Mouse (Mus musculus) spleen, postnatal 4 days (tissue): ENCODE measurements around the gene Zfp174.
"Not testable (repeated sequence)": the region's sequence is repeated elsewhere in the genome, so short reads cannot be mapped to it uniquely, and the experiment has no call there.

Experiments used
- DNase-seq, 2 experiments: peaks; one replicate each; pipeline ENCODE4 v3.0.0; 2022; ENCODE audit warnings: low spot score in 2 of 2

Zfp174 gene

DNA sequence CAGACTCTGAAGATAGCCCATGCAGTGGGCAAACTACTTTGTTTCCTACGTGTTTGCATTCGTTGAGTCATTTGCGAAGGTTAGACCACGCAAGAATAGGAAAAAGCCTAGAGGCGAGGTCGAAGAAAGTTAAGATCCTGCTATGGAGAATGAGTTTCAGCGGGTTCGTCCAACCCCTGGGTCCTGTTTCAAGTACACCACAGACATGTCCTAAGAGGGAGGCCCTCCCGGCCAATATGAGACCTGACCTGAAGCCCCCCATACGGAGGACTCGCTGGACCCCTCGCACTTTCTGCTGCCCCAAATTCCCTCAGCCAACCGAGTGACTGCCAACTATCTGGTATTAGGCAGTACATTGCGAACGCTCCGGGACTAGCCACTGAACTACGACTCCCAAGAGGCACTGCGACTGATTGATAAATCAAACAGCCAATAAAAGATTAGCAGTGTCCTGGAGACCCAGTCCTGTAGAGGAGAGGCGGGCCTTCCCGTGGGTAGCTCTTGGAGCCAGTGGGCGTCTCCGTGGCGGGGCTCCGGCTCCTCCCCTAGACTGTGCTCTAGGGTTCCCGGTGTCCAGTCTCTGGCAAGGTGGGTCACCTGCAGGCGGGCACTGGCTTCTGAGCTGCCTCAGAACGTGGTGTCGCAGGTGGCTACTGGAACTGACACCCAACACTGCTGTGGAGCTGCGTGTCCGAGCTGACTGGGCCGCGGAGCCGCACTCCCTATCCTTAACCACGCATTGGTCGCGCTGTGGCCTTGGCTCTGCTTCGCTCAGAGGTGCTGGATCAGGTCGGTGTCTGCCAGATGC is at the start of gene Zfp174:
TSS of gene Zfp174 (plus strand) at position 558 of the 808 bp plus-strand sequence.
- peak; percentile 88 to 92 for DNase-seq

DNA sequence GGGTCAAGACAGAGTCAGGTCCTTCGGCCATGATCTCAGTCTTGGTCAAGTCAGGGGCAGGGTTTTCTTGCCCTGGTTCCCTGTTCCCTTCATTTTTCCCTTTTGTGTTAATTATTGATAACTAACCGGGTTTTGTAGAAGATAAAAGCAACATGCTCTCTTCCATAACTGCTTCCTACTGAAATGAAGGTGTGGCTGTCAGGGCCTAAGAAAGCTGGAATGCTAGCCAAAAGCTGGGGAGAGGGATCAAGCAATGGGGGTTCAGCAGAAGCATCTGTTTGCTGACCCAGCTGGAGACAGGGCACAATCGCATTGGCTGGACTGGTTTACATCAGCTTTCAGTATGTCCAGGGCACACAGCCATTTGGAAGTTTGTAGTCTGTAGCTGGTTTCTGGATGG is 38.9 kb upstream of the Zfp174 start:
- DNase-seq, result peak in 1 of 2 experiments; percentile 30

DNA sequence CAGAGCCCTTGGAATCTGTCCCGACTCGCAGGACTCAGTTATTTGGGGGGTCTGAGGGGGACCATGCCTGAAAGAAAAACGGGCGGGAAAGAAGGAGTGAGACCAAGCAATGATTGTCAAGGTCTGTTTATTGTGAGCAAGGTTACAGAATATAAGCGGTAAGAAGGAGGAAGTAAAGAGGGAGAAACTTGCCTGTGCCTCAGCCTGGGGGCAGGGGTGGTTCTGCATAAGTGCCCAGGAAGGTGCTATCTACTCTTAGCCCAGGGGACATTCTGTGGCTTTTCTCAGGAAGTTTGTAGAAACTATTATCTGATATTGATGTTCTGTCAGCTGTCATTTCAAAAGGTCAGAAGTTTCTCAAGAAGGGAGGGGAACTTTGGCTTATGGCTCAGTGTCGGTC is 32.4 kb upstream of the Zfp174 start:
- peak in 1 of 2 experiments; percentile 53 for DNase-seq

DNA sequence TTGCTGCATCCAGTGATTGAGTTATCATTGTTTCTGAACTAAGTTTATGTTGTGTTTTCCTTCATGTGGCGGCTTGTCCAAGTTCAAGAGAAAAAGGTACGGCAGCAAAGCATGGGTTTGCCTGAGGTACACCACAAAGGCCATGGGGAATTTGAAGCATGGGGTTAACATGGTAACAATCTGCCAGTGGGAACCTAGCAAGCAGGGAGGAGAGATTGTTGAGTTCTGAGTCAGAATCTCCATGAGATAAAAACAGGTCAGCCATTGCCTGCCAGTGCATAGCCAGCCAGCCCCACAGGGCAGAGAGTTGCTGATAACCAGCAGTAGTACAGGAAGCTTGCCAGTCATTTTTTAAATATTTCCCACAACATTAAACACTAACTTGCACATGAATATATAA is 26.9 kb upstream of the Zfp174 start:
- DNase-seq, result no peak

DNA sequence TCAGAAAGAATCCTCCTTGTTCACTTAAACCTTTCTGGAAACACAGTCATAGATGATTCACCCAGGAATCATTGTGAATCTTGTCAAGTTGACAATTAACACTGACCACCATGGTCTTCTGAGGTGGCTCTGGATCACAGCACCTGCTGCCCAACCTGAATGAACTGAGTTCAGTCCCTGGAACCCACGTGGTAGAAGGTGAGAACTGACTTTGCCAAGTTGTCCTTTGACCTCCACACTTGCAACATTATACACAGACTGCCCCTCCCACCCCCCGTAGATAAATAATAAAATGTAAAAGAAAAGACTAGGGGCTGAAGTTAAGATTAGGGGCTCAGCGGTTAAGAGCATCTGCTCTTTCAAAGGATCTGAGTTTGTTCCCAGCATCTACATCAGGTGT is 19.0 kb upstream of the Zfp174 start:
- no peak for DNase-seq

DNA sequence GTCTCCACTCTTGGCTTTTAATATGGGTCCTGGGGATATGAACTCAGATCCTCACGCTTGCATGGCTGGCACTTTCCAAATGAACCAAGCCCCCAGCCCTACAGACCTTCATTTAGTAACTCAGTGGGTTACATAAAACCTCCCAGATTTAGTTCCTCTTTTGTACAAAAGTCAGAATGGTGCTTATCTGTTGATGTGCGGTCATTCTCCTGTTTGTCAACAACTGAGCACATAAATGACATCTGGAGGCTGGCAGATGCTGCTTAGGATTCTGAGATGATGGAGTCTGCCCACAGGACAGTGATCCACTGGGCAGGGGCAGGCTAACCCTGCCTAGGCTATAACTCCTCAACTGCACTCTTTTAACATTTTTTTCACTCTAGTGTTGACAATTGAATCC is 17.3 kb upstream of the Zfp174 start:
- peak in 1 of 2 experiments; percentile 28 for DNase-seq

DNA sequence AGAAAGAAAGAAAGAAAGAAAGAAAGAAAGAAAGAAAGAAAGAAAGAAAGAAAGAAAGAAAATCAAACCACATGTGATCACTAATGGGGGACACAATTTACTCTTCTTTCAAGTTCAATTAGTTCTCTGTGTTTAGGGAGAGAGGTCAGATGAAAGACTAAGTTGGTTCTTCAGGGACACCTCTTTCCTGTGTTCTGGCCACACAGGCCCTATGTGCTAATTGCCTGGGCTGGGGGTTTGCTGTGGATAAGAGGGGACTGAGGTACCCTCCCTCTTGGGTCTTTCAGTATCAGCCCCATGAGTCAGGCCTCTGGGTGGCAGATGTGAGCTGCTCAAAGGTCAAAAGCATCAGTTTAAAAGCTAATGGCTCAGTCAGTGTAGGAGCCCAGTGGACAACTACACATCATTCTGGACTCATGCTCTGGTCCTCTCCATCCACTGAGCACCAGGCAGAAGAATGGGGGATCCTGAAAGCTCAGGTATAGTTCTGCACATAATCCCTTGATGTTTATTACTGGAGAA is 16.4 kb upstream of the Zfp174 start, which contains the start of gene Olfr15:
TSS of gene Olfr15 (plus strand) at position 291 of the 522 bp plus-strand sequence.
- peak in 1 of 2 experiments; percentile 38 for DNase-seq

DNA sequence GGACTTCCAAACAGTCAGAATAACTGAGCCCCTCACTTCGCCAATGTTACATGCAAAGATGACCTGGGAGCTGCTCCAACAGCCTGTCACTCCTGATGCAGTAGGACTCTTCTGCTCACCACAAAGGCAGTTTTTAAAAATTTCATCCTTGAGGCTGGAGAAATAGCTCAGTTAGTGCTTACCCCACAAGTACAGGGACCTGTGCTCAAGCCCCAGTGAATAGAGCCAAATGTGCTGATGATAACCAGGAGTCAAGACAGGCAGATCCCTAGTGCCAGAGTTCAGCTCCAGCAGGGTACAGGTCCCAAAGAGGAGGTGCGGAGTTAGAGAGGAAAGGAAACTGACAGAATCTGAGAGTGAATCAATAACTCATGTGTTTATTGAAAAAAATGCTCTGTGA is 11.6 kb upstream of the Zfp174 start:
- DNase-seq, result peak in 1 of 2 experiments; percentile 21

DNA sequence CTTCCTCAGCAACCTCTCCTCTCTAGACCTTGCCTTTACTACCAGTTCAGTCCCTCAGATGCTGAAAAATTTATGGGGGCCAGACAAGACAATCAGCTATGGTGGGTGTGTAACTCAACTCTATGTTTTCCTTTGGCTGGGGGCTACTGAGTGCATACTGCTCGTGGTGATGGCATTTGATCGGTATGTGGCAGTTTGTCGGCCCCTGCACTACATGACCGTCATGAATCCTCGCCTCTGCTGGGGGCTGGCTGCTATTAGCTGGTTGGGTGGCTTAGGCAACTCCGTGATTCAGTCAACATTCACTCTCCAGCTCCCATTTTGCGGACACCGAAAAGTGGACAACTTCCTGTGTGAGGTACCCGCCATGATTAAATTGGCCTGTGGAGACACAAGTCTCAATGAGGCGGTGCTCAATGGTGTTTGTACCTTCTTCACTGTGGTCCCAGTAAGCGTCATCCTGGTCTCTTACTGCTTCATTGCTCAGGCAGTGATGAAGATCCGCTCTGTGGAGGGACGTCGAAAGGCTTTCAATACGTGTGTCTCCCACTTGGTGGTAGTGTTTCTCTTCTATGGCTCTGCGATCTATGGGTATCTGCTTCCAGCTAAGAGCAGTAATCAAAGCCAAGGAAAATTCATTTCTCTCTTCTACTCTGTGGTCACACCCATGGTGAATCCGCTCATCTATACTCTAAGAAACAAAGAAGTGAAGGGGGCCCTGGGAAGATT is 7.7 kb upstream of the Zfp174 start:
- DNase-seq, result peak in 1 of 2 experiments; percentile 52

DNA sequence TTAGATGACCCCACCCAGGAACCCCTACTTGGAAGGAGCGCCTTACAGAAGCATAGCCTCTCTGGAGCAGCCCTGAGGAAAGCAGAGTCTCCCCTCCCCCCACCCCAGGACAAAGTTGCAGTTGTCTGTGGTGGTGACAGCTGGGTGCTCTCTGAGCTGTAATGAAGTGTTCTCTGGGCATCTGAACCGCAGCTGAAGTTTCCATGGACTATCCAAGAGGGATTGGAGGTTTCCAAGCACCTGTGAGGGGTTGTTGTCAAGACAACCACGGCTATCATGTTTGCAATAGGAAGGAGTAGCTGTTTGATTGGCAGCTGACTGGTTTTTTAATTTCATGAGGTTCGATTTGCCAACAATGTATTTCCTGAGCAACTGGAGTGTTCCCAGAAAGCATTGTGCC is 4.1 kb upstream of the Zfp174 start:
- DNase-seq, result peak in 1 of 2 experiments; percentile 42

DNA sequence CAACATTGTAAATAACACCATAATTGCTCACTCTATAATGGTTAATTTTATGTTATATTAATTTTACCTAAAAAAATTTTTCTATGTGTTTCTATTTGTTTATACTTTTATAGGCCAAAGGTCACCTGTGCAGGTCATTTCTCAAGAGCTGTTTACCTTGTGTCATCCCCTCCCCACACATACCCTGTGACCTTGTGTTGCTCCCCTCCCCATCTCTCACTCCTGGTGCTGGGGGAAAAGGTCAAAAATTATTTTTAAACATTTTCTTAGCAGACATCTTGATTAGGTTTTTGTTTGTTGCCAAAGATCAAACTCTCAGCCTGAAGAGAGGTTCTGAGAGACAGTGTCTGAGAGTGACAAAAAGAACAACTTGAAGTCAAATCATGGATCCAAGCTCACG is 3.3 kb upstream of the Zfp174 start:
- no peak for DNase-seq

DNA sequence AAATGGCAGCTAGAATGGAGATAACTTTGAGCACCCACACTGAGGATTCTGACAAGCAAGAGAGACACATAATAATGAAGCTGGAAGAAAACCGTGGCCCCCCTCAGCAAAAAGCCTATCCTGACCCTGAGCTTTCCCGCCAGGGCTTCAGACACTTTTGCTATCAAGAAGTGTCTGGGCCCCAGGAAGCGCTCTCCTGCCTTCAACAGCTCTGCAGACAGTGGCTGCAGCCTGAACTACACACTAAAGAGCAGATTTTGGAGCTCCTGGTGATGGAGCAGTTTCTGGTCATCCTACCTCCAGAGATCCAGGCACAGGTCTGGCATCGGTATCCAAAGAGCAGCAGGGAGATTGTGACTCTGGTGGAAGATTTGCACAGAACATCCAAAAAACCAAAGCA is 803 bp downstream of the Zfp174 start:
- no peak for DNase-seq

DNA sequence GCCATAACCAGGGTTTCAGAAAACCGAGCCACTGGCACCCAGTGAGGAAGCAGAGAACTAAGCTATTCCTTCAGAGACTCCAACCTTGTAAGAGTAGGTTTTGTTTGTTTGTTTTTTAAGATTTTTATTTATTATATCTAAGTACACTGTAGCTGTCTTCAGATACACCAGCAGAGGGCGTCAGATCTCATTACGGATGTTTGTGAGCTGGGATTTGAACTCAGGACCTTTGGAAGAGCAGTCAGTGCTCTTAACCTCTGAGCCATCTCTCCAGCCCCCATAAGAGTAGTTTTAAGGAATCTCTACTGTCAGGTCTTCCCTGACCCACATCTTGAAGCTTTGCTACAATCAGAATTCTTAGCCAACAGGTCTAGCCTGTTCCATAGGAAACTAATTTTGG is 1.3 kb downstream of the Zfp174 start:
- no peak for DNase-seq

DNA sequence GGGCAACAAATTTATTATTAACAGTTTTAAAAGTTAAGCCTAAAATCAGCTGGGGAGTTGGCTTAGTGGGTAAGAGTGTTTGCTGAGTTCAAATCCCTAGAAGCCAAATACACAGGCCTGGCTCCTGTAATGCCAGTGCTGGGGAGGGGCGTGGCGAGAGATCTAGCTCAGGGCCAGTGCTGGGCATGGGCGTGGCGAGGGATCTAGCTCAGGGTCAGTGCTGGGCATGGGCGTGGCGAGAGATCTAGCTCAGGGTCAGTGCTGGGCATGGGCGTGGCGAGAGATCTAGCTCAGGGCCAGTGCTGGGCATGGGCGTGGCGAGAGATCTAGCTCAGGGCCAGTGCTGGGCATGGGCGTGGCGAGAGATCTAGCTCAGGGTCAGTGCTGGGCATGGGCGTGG is 4.2 kb downstream of the Zfp174 start:
- not testable (repeated sequence) for DNase-seq

DNA sequence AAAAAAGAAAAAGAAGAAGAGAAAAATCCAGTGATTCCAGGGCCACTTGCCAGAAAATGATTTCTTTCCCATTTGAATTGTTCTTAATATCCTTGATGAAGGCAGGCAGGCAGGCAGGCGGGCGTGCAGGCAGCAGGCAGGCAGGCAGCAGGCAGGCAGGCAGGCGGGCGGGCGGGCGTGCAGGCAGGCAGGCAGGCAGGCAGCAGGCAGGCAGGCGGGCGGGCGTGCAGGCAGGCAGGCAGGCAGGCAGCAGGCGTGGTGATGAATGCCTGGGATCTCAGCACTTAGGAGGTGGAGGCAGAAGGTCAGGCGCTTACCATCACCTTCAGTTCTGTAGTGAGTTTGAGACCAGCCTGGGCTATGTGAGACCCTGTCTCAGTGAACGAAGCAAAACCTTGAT is 5.5 kb downstream of the Zfp174 start:
- DNase-seq, result no peak

DNA sequence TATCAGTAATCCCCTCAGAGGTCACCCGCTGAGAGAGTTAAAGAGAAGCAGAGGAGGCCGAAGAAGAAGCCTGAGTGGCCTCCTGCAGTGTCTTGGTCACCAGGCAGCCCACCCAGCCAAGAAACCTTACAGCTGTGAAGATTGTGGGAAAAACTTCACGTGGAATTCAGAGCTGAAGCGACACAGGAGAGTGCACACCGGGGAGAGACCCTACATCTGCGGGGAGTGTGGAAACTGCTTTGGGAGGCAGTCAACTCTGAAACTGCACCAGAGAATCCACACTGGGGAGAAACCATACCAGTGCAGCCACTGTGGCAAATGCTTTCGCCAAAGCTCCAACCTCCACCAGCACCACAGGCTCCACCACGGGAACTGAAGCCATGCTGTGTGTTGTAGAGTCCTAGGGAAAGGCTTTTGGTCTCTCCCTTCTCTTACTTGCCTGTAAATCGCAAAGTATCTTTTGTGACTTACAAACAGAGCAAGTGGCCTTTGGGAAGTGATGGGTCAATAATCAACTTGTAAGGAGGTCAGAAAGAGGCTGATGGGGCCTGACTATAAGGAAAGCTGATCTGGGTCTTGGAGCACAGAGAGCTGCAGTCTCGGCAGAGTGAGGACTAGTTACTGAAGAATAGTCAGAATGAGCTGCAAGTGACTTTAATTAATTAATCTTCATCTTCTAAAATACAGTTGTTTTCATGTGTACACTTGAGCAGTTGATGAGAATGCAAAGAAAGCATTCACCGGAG is 7.5 kb downstream of the Zfp174 start:
- no peak for DNase-seq

DNA sequence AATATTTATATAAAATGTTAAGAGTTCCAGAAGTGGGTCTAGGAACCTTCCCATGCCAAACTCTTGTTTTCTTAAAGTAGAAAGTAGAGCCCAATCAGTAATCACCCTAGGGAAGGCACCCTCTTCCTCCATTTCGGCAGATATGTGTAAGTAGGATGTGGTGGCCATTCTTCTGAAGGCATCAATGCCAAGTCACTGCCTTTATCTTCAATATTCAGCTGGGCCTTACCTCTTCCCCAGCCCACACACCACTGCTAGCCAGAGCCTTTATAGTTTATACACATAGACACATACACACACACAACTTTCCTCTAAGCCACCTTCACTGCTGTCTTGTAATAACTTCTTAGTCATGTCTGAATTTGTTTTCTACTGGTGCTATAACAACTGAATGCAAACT is 8.7 kb downstream of the Zfp174 start:
- no peak for DNase-seq

DNA sequence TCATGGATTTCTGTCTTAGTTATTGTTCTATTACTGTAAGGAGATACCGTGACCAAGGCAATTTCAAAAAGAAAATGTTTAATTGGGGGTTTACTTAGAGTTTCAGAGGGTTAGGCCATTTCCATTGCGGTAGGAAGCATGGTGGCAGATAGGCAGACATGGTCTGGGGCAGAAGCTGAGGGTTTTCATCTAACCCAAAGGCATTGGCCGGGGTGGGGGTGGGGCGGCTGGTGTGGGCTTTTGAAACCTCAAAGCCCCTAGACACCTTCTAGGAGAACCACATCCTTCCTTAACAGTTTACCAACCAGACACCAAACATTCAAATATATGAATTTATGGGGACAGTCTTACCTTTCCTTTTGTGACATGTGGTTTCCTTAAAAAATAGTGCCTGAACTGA is 12.2 kb downstream of the Zfp174 start:
- DNase-seq, result no peak

DNA sequence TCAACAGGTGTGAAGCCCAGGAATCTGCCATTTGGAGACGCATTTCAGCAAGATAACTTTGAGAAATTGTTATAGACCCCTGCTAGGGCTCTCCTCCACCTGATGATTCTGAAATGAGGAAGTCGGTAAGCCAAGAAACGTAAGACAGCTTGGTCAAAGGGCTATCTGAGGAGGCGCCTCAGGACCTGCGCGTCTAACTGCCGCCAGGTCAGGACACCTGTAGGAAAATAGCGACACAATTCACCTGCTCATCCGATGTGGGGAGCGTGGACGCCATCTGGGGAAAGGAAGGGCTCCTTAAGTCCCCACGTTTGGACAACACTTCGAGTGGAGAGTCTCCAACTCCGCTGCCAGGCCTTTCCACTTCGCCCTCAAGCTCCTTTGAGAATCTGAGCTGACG is 24.7 kb downstream of the Zfp174 start:
- no peak for DNase-seq

DNA sequence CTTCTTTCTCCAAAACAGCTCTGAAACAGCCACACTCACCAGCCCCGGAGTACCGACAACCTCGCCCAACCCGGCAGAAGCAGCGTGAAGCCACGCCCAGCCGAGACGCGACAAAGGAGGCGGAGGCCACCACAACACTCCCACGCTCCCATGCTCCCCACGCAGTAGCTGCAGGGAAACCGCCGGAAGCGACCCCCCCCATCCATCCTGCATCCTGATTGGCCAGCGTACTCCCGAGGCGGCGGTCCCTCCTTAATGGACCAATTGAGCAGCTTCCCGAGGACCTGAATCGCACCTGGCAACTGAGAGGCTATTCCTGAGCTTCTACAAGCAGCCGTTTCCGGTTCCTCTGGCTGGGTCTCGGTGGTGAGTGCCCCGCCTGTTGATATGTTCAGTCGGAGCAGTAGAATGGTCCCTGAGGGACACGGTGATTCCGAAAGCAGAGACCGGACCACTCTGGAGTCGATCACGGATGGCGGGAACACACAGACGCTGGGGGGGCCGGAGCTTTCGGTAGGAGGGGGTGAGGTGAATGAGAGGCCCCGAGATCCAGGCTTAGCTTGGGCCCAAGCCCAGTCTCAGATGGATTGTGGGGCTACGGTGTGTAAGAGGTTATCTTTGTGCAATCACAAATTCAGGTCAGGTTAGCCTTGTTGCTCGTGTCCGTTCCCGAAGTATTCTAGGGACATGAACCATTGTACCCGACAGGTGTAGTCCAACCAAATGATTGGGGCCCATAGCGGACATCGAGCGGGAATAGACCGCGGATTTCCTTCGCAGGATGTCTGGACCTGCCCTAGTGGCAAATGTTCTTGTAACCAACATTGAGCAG is 25.4 kb downstream of the Zfp174 start, which contains the start of gene Naa60:
TSS of gene Naa60 (plus strand) at position 160 of the 832 bp plus-strand sequence.
- DNase-seq, result peak; percentile 83 to 91

DNA sequence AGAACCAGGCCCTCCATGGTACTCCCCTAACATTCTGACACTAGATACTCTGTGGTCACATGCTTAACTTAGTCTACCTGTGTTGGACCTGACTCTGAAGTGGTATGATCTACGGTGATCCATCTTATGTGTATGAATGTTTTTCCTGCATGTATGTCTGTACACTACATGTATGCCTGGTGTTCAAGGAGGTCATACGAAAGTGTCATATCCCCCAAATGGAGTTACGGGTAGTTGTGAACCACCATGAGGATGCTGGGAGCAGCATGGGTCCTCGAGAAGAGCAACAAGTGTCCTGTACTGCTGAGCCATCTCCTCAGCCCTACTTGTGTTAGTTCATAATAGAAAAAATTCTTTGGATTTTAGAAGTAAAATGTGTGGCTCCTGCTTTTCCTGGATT is 29.3 kb downstream of the Zfp174 start:
- no peak for DNase-seq
